Mouse (Mus musculus): Measurements from ENCODE around the gene Ltbp2. TPM values are rescaled to one million over a fixed set of nuclear protein-coding genes. Genes with fewer than 3 reads are reported as not detected.

Ltbp2 gene
- polyA plus RNA-seq, 1 experiment = 19.7 TPM

DNA sequence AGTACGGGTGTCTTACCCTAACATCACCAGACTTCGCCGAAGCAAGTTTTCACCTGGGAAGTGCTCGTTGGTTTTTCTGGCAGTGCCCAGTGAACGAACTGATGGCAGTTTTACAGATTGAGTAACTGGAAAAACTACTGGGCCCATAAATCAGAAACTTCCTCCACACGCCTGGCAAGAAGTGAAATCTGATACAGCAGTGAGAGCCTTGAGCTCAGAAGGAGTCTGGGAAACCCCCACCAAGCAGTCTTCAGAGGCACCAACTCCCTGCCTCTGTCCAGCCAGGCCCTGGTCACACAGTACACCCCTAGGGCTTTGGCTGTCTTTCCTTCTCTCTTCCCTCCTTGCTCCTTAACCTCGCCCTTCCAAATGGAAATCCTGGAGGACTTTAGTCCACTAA is 28.9 kb downstream of the Ltbp2 start:
- H3K27me3 ChIP-seq (ENCODE audit: control insufficient read depth, insufficient read depth, insufficient read length) = no peaks in the 10 kb centered on the region
- no peaks in the 10 kb centered on the region for H3K36me3 ChIP-seq (ENCODE audit: control insufficient read depth, insufficient read depth)
- peak overlapping the region; percentile 86 for H3K4me2 ChIP-seq (ENCODE audit: low read depth)
- no peaks in the 10 kb centered on the region for H3K79me2 ChIP-seq (ENCODE audit: control insufficient read depth, insufficient read depth)
- H3ac ChIP-seq (ENCODE audit: control insufficient read depth, insufficient read length) = no peak overlapping the region
- no peak for TF ChIP-seq TCF12 (IDR thresholded peaks at IDR 0.05; ENCODE audit: insufficient read depth, poor library complexity, severe bottlenecking)
- TF ChIP-seq REST (IDR thresholded peaks at IDR 0.05; ENCODE audit: insufficient read depth, insufficient read length) = peak; percentile 52
- no peak for TF ChIP-seq E2F4 (IDR thresholded peaks at IDR 0.05; ENCODE audit: insufficient read depth)
- no peak for TF ChIP-seq SRF (IDR thresholded peaks at IDR 0.05; ENCODE audit: control insufficient read depth, insufficient read length, low read depth)
- no peak for TF ChIP-seq TCF3 (IDR thresholded peaks at IDR 0.05; ENCODE audit: insufficient read length, low read depth)
- no peak for TF ChIP-seq POLR2A (IDR thresholded peaks at IDR 0.05; ENCODE audit: insufficient read length, low read depth)
- TF ChIP-seq CEBPB (IDR thresholded peaks at IDR 0.05; ENCODE audit: insufficient read depth, poor library complexity, severe bottlenecking) = peak; percentile 47; the same call in 1 of the 2 replicates
- no peak for TF ChIP-seq MAX (IDR thresholded peaks at IDR 0.05; ENCODE audit: low read depth)
- no peak for TF ChIP-seq POLR2AphosphoS2 (IDR thresholded peaks at IDR 0.05; ENCODE audit: insufficient read length, low read depth)
- TF ChIP-seq USF1 (IDR thresholded peaks at IDR 0.05; ENCODE audit: low read depth) = no peak
- H3K4me3 ChIP-seq = peak overlapping the region; percentile 5

- H3K4me3 ChIP-seq = peak overlapping the region; percentile 5
- H3K79me2 ChIP-seq (ENCODE audit: control insufficient read depth, insufficient read depth) = no peaks in the 10 kb centered on the region
- TF ChIP-seq MYOD1 (IDR thresholded peaks at IDR 0.05; ENCODE audit: control insufficient read depth in 1 of 3, insufficient read length in 2 of 3, low read depth in 2 of 3) = no peak
- TF ChIP-seq REST (IDR thresholded peaks at IDR 0.05; ENCODE audit: insufficient read depth, insufficient read length) = no peak
- peak; percentile 72 for TF ChIP-seq CEBPB (IDR thresholded peaks at IDR 0.05; ENCODE audit: insufficient read depth, poor library complexity, severe bottlenecking)
- peak in 1 of 3 experiments; percentile 35 for TF ChIP-seq MYOG (IDR thresholded peaks at IDR 0.05; ENCODE audit: control insufficient read depth in 1 of 3, insufficient read depth in 1 of 3, insufficient read length in 2 of 3, low read depth in 2 of 3)
- no peak for TF ChIP-seq TCF12 (IDR thresholded peaks at IDR 0.05; ENCODE audit: insufficient read depth, poor library complexity, severe bottlenecking)
- H3K36me3 ChIP-seq (ENCODE audit: control insufficient read depth, insufficient read depth) = no peaks in the 10 kb centered on the region
- H3K4me2 ChIP-seq (ENCODE audit: low read depth) = peak overlapping the region; percentile 86
- H3K27me3 ChIP-seq (ENCODE audit: control insufficient read depth, insufficient read depth, insufficient read length) = no peaks in the 10 kb centered on the region
- H3ac ChIP-seq (ENCODE audit: control insufficient read depth, insufficient read length) = no peak overlapping the region
Measured at GRCm38 (mm10) chr12:84846594-84847014, 29.7 kb downstream of the Ltbp2 start.

DNA sequence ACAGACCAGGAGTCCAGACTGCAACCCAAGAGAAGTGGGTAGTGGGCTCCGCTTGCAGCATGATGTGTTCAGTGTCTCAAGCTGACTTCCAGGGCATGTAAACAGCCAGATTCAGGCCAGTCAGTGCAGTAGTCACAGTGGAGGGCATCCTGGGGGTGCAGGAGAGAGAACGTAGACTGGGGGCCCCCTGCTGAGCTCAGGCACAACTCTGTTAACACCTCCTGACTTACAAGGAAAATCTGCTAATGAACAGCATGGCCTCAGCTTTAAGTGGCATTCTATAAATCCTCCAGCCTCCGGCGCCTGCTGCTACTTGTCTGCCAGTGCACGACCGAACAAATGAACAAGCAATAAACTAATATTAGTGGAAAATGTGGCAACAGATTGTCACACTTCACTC is 33.6 kb downstream of the Ltbp2 start:
- TF ChIP-seq E2F4 (IDR thresholded peaks at IDR 0.05; ENCODE audit: insufficient read depth) = no peak
- TF ChIP-seq MYOD1 (IDR thresholded peaks at IDR 0.05; ENCODE audit: control insufficient read depth in 1 of 3, insufficient read length in 2 of 3, low read depth in 2 of 3) = no peak
- no peak for TF ChIP-seq REST (IDR thresholded peaks at IDR 0.05; ENCODE audit: insufficient read depth, insufficient read length)
- no peak for TF ChIP-seq MAX (IDR thresholded peaks at IDR 0.05; ENCODE audit: low read depth)
- no peak for TF ChIP-seq USF1 (IDR thresholded peaks at IDR 0.05; ENCODE audit: low read depth)
- no peak for TF ChIP-seq MYOG (IDR thresholded peaks at IDR 0.05; ENCODE audit: control insufficient read depth in 1 of 3, insufficient read depth in 1 of 3, insufficient read length in 2 of 3, low read depth in 2 of 3)
- TF ChIP-seq SRF (IDR thresholded peaks at IDR 0.05; ENCODE audit: control insufficient read depth, insufficient read length, low read depth) = no peak
- no peak for TF ChIP-seq TCF3 (IDR thresholded peaks at IDR 0.05; ENCODE audit: insufficient read length, low read depth)
- no peak for TF ChIP-seq POLR2A (IDR thresholded peaks at IDR 0.05; ENCODE audit: insufficient read length, low read depth)
- TF ChIP-seq TCF12 (IDR thresholded peaks at IDR 0.05; ENCODE audit: insufficient read depth, poor library complexity, severe bottlenecking) = no peak
- no peak for TF ChIP-seq POLR2AphosphoS2 (IDR thresholded peaks at IDR 0.05; ENCODE audit: insufficient read length, low read depth)
- TF ChIP-seq CEBPB (IDR thresholded peaks at IDR 0.05; ENCODE audit: insufficient read depth, poor library complexity, severe bottlenecking) = no peak
- Histone ChIP-seq H3K27me3 (ENCODE audit: control insufficient read depth, insufficient read depth, insufficient read length) (no peaks in the 10 kb centered on the region), H3K36me3 (ENCODE audit: control insufficient read depth, insufficient read depth) (no peaks in the 10 kb centered on the region), H3K4me2 (ENCODE audit: low read depth) (no peak overlapping the region), H3ac (ENCODE audit: control insufficient read depth, insufficient read length) (no peak overlapping the region), H3K79me2 (ENCODE audit: control insufficient read depth, insufficient read depth) (no peaks in the 10 kb centered on the region), H3K4me3 (no peak overlapping the region)

GRCm38 (mm10) chr12:84841158-84842140 is 34.9 kb downstream of the Ltbp2 start:
- Histone ChIP-seq H3K4me2 (ENCODE audit: low read depth) (no peak overlapping the region), H3K4me3 (no peak overlapping the region), H3ac (ENCODE audit: control insufficient read depth, insufficient read length) (no peak overlapping the region), H3K36me3 (ENCODE audit: control insufficient read depth, insufficient read depth) (no peaks in the 10 kb centered on the region), H3K79me2 (ENCODE audit: control insufficient read depth, insufficient read depth) (no peaks in the 10 kb centered on the region), H3K27me3 (ENCODE audit: control insufficient read depth, insufficient read depth, insufficient read length) (no peaks in the 10 kb centered on the region)
- TF ChIP-seq POLR2A (IDR thresholded peaks at IDR 0.05; ENCODE audit: insufficient read length, low read depth) = no peak
- no peak for TF ChIP-seq MYOG (IDR thresholded peaks at IDR 0.05; ENCODE audit: control insufficient read depth in 1 of 3, insufficient read depth in 1 of 3, insufficient read length in 2 of 3, low read depth in 2 of 3)
- no peak for TF ChIP-seq MYOD1 (IDR thresholded peaks at IDR 0.05; ENCODE audit: control insufficient read depth in 1 of 3, insufficient read length in 2 of 3, low read depth in 2 of 3)
- TF ChIP-seq TCF12 (IDR thresholded peaks at IDR 0.05; ENCODE audit: insufficient read depth, poor library complexity, severe bottlenecking) = no peak
- no peak for TF ChIP-seq MAX (IDR thresholded peaks at IDR 0.05; ENCODE audit: low read depth)
